Mouse (Mus musculus) hindbrain, embryonic 10.5 days (tissue): ENCODE measurements at regions not wholly inside any gene's neighbourhood (a gene's known extent, or its start where the extent isn't known, plus 50 kb on each side); places are given as distances from the start of the nearest gene placed in this dataset.
A peak's percentile ranks its signal among the peaks of the same experiment; 100 is the strongest.

Experiments
- DNase-seq: peaks from one replicate; pipeline ENCODE4 v3.0.0-alpha.2; 2017; ENCODE audit warnings: low spot score
- H3K27ac ChIP-seq: fragments of 300-500 bp; sonication (generic); 2 replicates; pipeline ENCODE4 v1.5.1; 2016; ENCODE audit warnings: mild to moderate bottlenecking, moderate library complexity
- H3K27me3 ChIP-seq: fragments of 300-500 bp; sonication (generic); 2 replicates; pipeline ENCODE4 v1.6.1; 2016; ENCODE audit warnings: mild to moderate bottlenecking; ENCODE audit not compliant: poor library complexity, insufficient read depth, severe bottlenecking
- H3K36me3 ChIP-seq: fragments of 300-500 bp; sonication (generic); 2 replicates; pipeline ENCODE4 v1.6.1; 2016; ENCODE audit warnings: mild to moderate bottlenecking, moderate library complexity
- H3K4me1 ChIP-seq: fragments of 300-500 bp; sonication (generic); replicated peaks from 2 replicates; pipeline ENCODE4 v1.6.1; 2016; ENCODE audit warnings: mild to moderate bottlenecking
- H3K4me3 ChIP-seq: fragments of 300-500 bp; sonication (generic); 2 replicates; pipeline ENCODE4 v1.5.1; 2016; ENCODE audit warnings: mild to moderate bottlenecking, moderate library complexity
- H3K9me3 ChIP-seq: fragments of 300-500 bp; sonication (generic); 2 replicates; pipeline ENCODE4 v1.6.1; 2016; ENCODE audit warnings: mild to moderate bottlenecking, moderate library complexity
- WGBS: fragments of 180-500 bp; shearing (Covaris S2); methylation state at CpG from one replicate; pipeline ENCODE4 v1.1.7; 2016; 5-methylcytosine and 5-hydroxymethylcytosine counted together

- Histone ChIP-seq H3K4me1 (peaks cover 29% of the 10 kb centered on the region), H3K4me3 (no peak overlapping the region), H3K36me3 (no peaks in the 10 kb centered on the region), H3K27me3 (peaks cover 9% of the 10 kb centered on the region; the same call in 1 of the 2 replicates), H3K9me3 (no peaks in the 10 kb centered on the region), H3K27ac (no peak overlapping the region)
- 82% methylated on average over 3 of the region's 3 CpGs for WGBS
- no peak for DNase-seq
These were observed 75.2 kb downstream of the Calml3 start for GRCm38 (mm10) chr13:3728888-3729287.

DNA sequence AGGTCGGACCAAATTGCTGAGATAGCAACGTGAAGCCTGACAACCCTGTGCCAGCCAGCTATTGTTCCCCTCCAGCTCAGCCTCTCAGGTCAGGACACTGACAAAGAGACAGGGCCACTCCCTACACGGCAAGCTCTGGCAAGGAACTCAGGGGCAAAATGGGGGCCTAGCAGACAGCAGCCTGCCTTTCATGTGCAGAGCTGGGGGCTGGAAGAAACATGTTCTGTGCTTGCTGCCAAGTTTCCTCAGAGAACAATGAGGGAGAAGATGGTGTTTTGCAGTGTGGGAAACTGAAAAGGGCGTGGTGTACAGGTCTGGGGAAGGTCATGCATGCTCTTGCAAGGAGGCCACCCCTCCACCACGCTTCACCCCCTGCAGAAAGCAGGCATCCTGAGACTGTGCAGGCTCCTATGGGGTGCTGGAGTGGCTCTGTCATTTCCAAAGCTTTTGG is 77.8 kb downstream of the Calml3 start:
- H3K27ac ChIP-seq: peak overlapping the region; percentile 66
- no peaks in the 10 kb centered on the region for H3K36me3 ChIP-seq
- peaks cover 29% of the 10 kb centered on the region for H3K4me1 ChIP-seq
- peaks cover 6% of the 10 kb centered on the region; the same call in 1 of the 2 replicates for H3K27me3 ChIP-seq
- no peak overlapping the region for H3K4me3 ChIP-seq
- H3K9me3 ChIP-seq: 0 out of 2 replicates have a peak, but pooled peaks cover 4% of the 10 kb centered on the region
- DNase-seq: no peak
- 36% methylated on average over 5 of the region's 5 CpGs for WGBS

- DNase-seq: no peak
- Histone ChIP-seq H3K27me3 (peaks cover 6% of the 10 kb centered on the region; the same call in 1 of the 2 replicates), H3K4me3 (no peak overlapping the region), H3K9me3 (0 out of 2 replicates have a peak, but pooled peaks cover 4% of the 10 kb centered on the region), H3K27ac (peak overlapping the region; percentile 66; the same call in 1 of the 2 replicates), H3K36me3 (no peaks in the 10 kb centered on the region), H3K4me1 (peaks cover 24% of the 10 kb centered on the region)
- WGBS: 76% methylated on average over 3 of the region's 3 CpGs
These were observed 78.3 kb downstream of the Calml3 start for GRCm38 (mm10) chr13:3725803-3726202.

- 0 out of 2 replicates have a peak, but pooled peaks cover 4% of the 10 kb centered on the region for H3K9me3 ChIP-seq
- peaks cover 6% of the 10 kb centered on the region; the same call in 1 of the 2 replicates for H3K27me3 ChIP-seq
- WGBS: 83% methylated on average over 3 of the region's 3 CpGs
- no peak overlapping the region for H3K4me3 ChIP-seq
- H3K27ac ChIP-seq: no peak overlapping the region
- no peaks in the 10 kb centered on the region for H3K36me3 ChIP-seq
- no peak for DNase-seq
- peaks cover 11% of the 10 kb centered on the region for H3K4me1 ChIP-seq
These were observed 79.8 kb downstream of the Calml3 start for GRCm38 (mm10) chr13:3724313-3724712.

GRCm38 (mm10) chr13:3723458-3724143 is 80.5 kb downstream of the Calml3 start:
- H3K4me1 ChIP-seq: peaks cover 11% of the 10 kb centered on the region
- DNase-seq: no peak
- no peak overlapping the region for H3K27ac ChIP-seq
- 91% methylated on average over 5 of the region's 5 CpGs for WGBS
- 0 out of 2 replicates have a peak, but pooled peaks cover 4% of the 10 kb centered on the region for H3K9me3 ChIP-seq
- H3K27me3 ChIP-seq: peaks cover 6% of the 10 kb centered on the region; the same call in 1 of the 2 replicates
- no peak overlapping the region for H3K4me3 ChIP-seq
- no peaks in the 10 kb centered on the region for H3K36me3 ChIP-seq

- 84% methylated on average over 4 of the region's 4 CpGs for WGBS
- no peak for DNase-seq
These were observed 81.2 kb downstream of the Asb13 start for GRCm38 (mm10) chr13:3715019-3715418.

DNA sequence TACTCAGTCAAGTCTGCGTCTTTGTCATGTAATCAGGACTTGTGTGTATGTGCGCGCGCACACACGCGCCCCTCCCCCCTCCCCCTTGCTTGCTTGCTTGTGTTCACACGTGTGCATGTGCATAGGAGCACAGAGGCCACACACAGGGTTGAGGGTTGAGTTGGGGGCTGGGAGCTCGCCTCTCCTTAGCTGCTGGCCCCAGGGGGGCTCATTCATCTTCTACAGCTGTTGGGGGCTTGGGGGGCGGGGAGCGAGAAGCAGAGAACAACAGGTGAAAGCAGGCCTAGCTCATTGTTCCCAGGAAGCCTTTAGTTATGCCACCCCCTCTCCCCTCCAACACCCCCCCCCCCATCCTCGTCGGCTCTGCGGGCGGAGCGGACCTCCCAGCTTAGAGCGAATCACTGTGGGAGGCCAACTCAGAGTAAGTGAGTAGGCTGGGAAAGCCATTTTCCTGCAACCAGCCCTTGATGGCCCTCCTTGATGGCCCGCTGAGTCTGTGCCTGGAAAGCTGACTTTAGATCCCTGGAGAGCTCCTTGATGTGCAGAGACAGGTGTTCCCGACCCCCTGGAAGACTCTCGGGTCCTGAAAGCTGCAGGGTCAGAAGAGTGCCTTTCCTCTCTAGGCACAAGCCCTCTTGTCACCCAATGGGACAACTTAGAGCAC is 78.8 kb downstream of the Asb13 start:
- peak overlapping the region; percentile 43 for H3K4me3 ChIP-seq

More at GRCm38 (mm10) chr13:3715019-3715418, 81.2 kb downstream of the Asb13 start:
- Histone ChIP-seq H3K27me3 (peaks cover 7% of the 10 kb centered on the region; the same call in 1 of the 2 replicates), H3K9me3 (no peaks in the 10 kb centered on the region), H3K27ac (no peak overlapping the region), H3K4me3 (no peak overlapping the region), H3K4me1 (peaks cover 14% of the 10 kb centered on the region), H3K36me3 (no peaks in the 10 kb centered on the region)

DNA sequence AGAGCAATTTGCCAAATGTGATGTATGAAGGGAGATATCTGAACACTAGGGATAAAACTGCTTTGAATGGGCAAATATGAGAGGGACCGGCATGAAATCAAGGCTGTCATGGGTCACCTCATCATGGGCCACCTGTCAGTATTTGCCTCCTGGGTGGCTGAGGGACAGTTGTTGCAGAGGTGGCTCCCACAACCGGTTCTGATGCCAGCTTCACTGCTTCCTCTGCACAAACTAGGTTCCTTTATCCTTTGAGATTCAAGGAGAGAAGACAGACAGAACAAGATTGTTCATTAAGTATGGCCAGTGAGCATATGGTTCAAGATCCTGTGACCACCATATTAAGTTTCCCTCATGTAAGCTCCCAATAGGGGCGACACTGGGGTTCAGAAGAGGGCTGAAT is 78.3 kb downstream of the Asb13 start:
- 12% methylated on average over 3 of the region's 3 CpGs for WGBS
- Histone ChIP-seq H3K27ac (peak overlapping the region; percentile 82), H3K4me1 (peaks cover 14% of the 10 kb centered on the region), H3K4me3 (peak overlapping the region; percentile 43), H3K9me3 (no peaks in the 10 kb centered on the region; the same call in 1 of the 2 replicates), H3K36me3 (no peaks in the 10 kb centered on the region), H3K27me3 (peaks cover 7% of the 10 kb centered on the region; the same call in 1 of the 2 replicates)
- DNase-seq: no peak

More for the DNA sequence above, 78.8 kb downstream of the Asb13 start:
- Histone ChIP-seq H3K27ac (peak overlapping the region; percentile 82), H3K27me3 (peaks cover 7% of the 10 kb centered on the region; the same call in 1 of the 2 replicates), H3K4me1 (peaks cover 14% of the 10 kb centered on the region), H3K36me3 (no peaks in the 10 kb centered on the region), H3K9me3 (no peaks in the 10 kb centered on the region; the same call in 1 of the 2 replicates)
- WGBS: 3% methylated on average over 19 of the region's 19 CpGs
- DNase-seq: peak; percentile 88

DNA sequence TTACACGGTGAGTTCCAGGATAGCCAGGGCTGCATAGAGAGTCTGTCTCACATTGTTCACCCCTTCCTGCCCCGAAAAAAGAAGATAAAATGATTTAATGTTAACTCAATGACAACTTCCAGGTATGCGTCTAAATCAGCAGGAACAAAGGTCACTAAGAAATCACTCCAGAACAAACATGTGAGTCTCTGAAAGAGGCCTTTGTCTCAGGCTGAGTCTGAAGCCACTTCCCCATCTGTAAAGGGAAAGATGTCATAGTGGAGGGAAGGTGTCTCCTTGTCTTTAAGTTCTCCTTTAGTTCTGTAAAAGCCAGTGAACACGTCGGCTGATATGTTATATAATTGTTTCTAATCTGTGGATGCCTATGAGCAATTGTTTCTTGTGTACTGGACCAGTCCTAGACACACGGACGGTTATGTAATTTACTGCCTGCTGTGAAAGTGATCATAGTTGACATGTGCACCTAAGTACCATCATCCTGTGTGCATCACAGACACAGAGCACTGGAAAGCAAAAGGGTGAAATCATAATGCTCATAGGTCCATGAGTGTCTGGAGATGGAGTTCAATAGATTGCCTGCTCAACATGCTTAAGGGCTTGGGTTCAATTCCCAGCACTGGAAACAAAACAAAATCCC is 76.3 kb downstream of the Asb13 start:
- H3K27ac ChIP-seq: no peak overlapping the region; the same call in 1 of the 2 replicates
- no peak for DNase-seq
- no peaks in the 10 kb centered on the region; the same call in 1 of the 2 replicates for H3K9me3 ChIP-seq
- no peaks in the 10 kb centered on the region for H3K36me3 ChIP-seq
- H3K4me3 ChIP-seq: no peak overlapping the region
- 80% methylated on average over 7 of the region's 7 CpGs for WGBS
- peaks cover 14% of the 10 kb centered on the region for H3K4me1 ChIP-seq
- peaks cover 7% of the 10 kb centered on the region; the same call in 1 of the 2 replicates for H3K27me3 ChIP-seq

DNA sequence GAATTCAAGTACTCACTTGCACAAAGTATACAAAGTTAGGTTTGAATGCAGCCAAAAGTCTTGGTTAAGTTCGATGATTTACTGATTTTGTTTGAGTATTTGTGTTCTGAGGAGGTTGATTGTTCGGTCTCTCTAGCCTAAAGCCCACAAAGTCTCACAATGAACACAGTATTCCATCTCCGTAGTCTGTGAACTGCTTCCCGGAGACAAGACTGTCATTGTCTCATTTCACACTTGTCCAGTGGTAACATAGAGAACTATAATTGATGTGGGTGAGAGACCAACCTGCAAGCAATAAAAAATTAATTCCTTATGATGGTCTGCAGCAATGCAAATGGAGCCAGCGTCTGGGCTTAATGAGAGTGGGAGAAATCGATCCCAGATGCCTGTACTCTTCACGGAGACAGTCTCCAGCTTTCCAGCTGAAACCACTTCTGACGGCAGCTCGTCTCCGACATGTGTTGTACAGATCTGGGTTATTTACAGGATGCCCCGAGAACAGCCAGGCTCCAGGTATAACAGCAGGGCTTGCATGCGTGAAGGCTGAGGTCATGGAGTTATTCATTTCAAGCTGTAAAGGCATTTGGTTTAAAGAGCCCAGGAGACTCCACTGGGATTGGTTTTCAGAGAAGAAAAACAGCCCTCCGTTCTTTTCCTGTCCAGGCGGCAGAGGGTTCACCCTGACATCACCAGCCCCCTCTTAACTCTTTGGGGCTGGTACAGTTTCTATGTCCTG is 75.2 kb downstream of the Asb13 start:
- no peaks in the 10 kb centered on the region; the same call in 1 of the 2 replicates for H3K9me3 ChIP-seq
- whole genome bisulfite sequencing: 60% methylated on average over 14 of the region's 14 CpGs
- H3K27me3 ChIP-seq: peaks cover 3% of the 10 kb centered on the region; the same call in 1 of the 2 replicates
- 0 out of 2 replicates have a peak overlapping the region, but pooled peaks have one; percentile 13 for H3K27ac ChIP-seq
- peaks cover 14% of the 10 kb centered on the region for H3K4me1 ChIP-seq
- DNase-seq: peak; percentile 54
- H3K4me3 ChIP-seq: no peak overlapping the region
- no peaks in the 10 kb centered on the region for H3K36me3 ChIP-seq
